Mouse (Mus musculus): ENCODE results near the gene Cep68. TPM values are rescaled to one million over a fixed set of nuclear protein-coding genes. Genes with fewer than 3 reads are reported as not detected.
A peak's percentile ranks its signal among the peaks of the same experiment; 100 is the strongest.
"Not testable (repeated sequence)": the region's sequence is repeated elsewhere in the genome, so short reads cannot be mapped to it uniquely, and the experiment has no call there.

Cep68 gene
- polyA plus RNA-seq, 1 experiment from 2014 or later = 24.9 TPM

DNA sequence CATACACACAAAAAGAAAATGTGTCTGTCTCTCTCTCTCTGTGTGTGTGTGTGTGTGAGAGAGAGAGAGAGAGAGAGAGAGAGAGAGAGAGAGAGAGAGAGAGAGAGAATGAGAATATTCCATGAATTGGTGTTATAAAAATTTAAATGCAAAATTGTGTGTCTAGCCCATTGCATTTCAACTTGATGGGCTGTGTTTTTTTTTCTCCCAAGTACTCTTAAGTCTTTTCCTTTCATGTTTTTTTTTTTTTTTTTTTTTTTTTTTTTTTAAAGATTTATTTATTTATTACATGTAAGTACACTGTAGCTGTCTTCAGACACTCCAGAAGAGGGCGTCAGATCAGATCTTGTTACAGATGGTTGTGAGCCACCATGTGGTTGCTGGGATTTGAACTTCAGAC lies 27.6 kb downstream of the Cep68 start:
- H3K27ac ChIP-seq (ENCODE audit: low read depth, low read length); H3K9me3 ChIP-seq (replicated peaks; ENCODE audit: control insufficient read depth, low read length); H3K27me3 ChIP-seq (replicated peaks; ENCODE audit: control insufficient read depth, insufficient read depth, low read length); H3K4me3 ChIP-seq (ENCODE audit: low read depth, low read length); ATAC-seq; H3K9ac ChIP-seq (ENCODE audit: low read length); DNase-seq (ENCODE audit: low spot score); H3K4me1 ChIP-seq (ENCODE audit: control insufficient read depth, insufficient read depth, low read length); H3K4me2 ChIP-seq (ENCODE audit: low read length): not testable (repeated sequence)
- peaks cover 79% of the 10 kb centered on the region for H3K36me3 ChIP-seq (ENCODE audit: control insufficient read depth, insufficient read depth, low read length)
- WGBS = 83% methylated on average over 1 of the region's 1 CpGs

DNA sequence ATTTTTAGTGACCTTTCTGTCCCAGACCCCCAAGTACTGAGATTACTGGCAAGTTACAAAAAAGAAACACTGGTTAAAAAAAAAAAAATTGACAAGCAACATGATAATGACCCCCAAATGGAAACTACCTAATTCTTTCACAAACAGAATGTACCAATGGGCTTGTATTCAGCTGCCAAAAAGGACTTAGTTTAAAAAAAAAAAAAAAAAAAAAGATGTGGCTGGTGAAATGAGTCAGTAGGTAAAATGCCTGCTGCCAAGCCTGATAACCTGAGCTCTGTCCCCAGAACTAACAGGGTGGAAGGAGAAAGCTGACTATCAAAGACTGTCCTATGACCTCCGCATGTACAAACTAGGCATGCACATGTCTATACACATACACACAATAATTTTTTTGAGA lies 32.0 kb downstream of the Cep68 start:
- 95% methylated on average over 1 of the region's 1 CpGs for WGBS
- no peaks in the 10 kb centered on the region for H3K27me3 ChIP-seq (replicated peaks; ENCODE audit: control insufficient read depth, insufficient read depth, low read length)

DNA sequence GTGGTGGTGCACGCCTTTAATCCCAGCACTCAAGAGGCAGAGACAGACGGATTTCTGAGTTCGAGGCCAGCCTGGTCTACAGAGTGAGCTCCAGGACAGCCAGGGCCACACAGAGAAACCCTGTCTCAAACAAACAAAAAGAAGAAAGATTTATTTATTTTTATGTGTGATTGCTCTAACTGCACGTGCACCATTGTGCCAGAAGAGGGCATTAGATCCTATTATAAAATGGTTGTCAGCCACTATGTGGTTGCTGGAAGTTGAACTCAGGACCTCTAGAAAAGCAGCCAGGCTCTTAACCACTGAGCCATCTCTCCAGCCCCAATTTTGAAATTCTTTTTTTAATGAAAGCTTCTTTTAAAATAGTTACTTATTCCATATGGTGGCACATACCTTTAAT lies 32.8 kb downstream of the Cep68 start:
- no peak overlapping the region for H3K4me2 ChIP-seq (ENCODE audit: low read length)
- no peaks in the 10 kb centered on the region for H3K9me3 ChIP-seq (replicated peaks; ENCODE audit: control insufficient read depth, low read length)
- H3K4me1 ChIP-seq (ENCODE audit: control insufficient read depth, insufficient read depth, low read length) = no peaks in the 10 kb centered on the region
- no peak for DNase-seq (ENCODE audit: low spot score)
- H3K36me3 ChIP-seq (ENCODE audit: control insufficient read depth, insufficient read depth, low read length) = peaks cover 49% of the 10 kb centered on the region
- ATAC-seq = no peak
- H3K27me3 ChIP-seq (replicated peaks; ENCODE audit: control insufficient read depth, insufficient read depth, low read length) = no peaks in the 10 kb centered on the region
- H3K27ac ChIP-seq (ENCODE audit: low read depth, low read length) = no peak overlapping the region
- WGBS = 84% methylated on average over 4 of the region's 4 CpGs
- no peak overlapping the region for H3K9ac ChIP-seq (ENCODE audit: low read length)
- H3K4me3 ChIP-seq (ENCODE audit: low read depth, low read length) = no peak overlapping the region

More for the DNA sequence above, 32.0 kb downstream of the Cep68 start:
- DNase-seq (ENCODE audit: low spot score) (no peak), ATAC-seq (no peak)
- Histone ChIP-seq H3K4me3 (ENCODE audit: low read depth, low read length) (no peak overlapping the region), H3K9ac (ENCODE audit: low read length) (no peak overlapping the region), H3K27ac (ENCODE audit: low read depth, low read length) (no peak overlapping the region), H3K4me2 (ENCODE audit: low read length) (no peak overlapping the region), H3K4me1 (ENCODE audit: control insufficient read depth, insufficient read depth, low read length) (no peaks in the 10 kb centered on the region), H3K9me3 (replicated peaks; ENCODE audit: control insufficient read depth, low read length) (no peaks in the 10 kb centered on the region), H3K36me3 (ENCODE audit: control insufficient read depth, insufficient read depth, low read length) (peaks cover 54% of the 10 kb centered on the region)

DNA sequence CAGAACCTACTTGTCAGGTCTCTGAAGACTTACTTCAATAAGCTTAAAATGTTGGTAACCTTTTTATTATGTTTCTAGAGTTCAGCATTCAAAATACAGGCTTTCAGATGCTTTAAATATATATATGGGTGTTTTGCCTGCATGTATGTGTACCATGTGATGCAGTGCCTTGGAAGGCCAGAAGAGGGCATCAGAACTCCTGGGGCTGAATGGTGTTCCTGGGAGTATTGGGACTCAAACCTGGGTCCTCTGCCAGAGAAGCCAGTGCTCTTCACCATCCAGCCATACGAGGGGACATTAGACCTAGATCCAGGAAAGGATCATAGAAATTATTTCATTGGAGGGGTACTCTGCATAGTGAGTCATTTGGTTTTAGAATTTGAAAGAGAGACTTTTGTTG lies 34.5 kb downstream of the Cep68 start:
- H3K4me3 ChIP-seq (ENCODE audit: low read depth, low read length) = no peak overlapping the region
- peaks cover 39% of the 10 kb centered on the region for H3K36me3 ChIP-seq (ENCODE audit: control insufficient read depth, insufficient read depth, low read length)
- H3K27me3 ChIP-seq (replicated peaks; ENCODE audit: control insufficient read depth, insufficient read depth, low read length) = no peaks in the 10 kb centered on the region
- ATAC-seq (no peak), DNase-seq (ENCODE audit: low spot score) (no peak)
- WGBS = 97% methylated on average over 1 of the region's 1 CpGs
- no peak overlapping the region for H3K27ac ChIP-seq (ENCODE audit: low read depth, low read length)
- H3K4me2 ChIP-seq (ENCODE audit: low read length) = no peak overlapping the region
- H3K4me1 ChIP-seq (ENCODE audit: control insufficient read depth, insufficient read depth, low read length) = no peaks in the 10 kb centered on the region
- H3K9ac ChIP-seq (ENCODE audit: low read length) = no peak overlapping the region
- H3K9me3 ChIP-seq (replicated peaks; ENCODE audit: control insufficient read depth, low read length) = no peaks in the 10 kb centered on the region

GRCm38 (mm10) chr11:20211838-20212237 lies 37.4 kb downstream of the Cep68 start:
- Histone ChIP-seq H3K27me3 (replicated peaks; ENCODE audit: control insufficient read depth, insufficient read depth, low read length) (no peaks in the 10 kb centered on the region), H3K9me3 (replicated peaks; ENCODE audit: control insufficient read depth, low read length) (no peaks in the 10 kb centered on the region), H3K27ac (ENCODE audit: low read depth, low read length) (no peak overlapping the region), H3K4me2 (ENCODE audit: low read length) (no peak overlapping the region), H3K4me1 (ENCODE audit: control insufficient read depth, insufficient read depth, low read length) (no peaks in the 10 kb centered on the region), H3K36me3 (ENCODE audit: control insufficient read depth, insufficient read depth, low read length) (peaks cover 17% of the 10 kb centered on the region), H3K4me3 (ENCODE audit: low read depth, low read length) (no peak overlapping the region), H3K9ac (ENCODE audit: low read length) (no peak overlapping the region)
- DNase-seq (ENCODE audit: low spot score) (no peak), ATAC-seq (no peak)
- WGBS = 88% methylated on average over 2 of the region's 2 CpGs

DNA sequence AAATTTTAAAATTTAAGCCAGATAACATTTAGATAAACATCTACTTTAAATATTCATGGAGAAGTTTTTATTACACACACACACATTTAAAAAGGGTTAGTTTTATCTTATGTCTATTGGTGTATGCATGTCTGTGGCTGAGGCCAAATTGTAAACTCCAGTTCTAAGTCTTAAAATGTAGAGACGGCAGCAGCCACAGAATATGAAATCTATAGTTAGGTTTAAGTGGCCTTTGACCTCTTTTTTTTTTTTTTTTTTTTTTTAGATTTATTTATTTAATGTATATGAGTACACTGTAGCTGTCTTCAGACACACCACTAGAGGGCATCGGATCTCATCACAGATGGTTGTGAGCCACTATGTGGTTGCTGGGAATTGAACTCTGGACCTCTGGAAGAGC lies 41.6 kb downstream of the Cep68 start:
- Histone ChIP-seq H3K9me3 (replicated peaks; ENCODE audit: control insufficient read depth, low read length) (no peaks in the 10 kb centered on the region), H3K27me3 (replicated peaks; ENCODE audit: control insufficient read depth, insufficient read depth, low read length) (no peaks in the 10 kb centered on the region), H3K4me1 (ENCODE audit: control insufficient read depth, insufficient read depth, low read length) (peaks cover 20% of the 10 kb centered on the region), H3K9ac (ENCODE audit: low read length) (no peak overlapping the region), H3K4me3 (ENCODE audit: low read depth, low read length) (no peak overlapping the region), H3K4me2 (ENCODE audit: low read length) (no peak overlapping the region), H3K27ac (ENCODE audit: low read depth, low read length) (no peak overlapping the region), H3K36me3 (ENCODE audit: control insufficient read depth, insufficient read depth, low read length) (0 out of 2 replicates have a peak, but pooled peaks cover 4% of the 10 kb centered on the region)
- no peak for DNase-seq (ENCODE audit: low spot score)
- 78% methylated on average over 2 of the region's 2 CpGs for WGBS
- ATAC-seq = no peak

DNA sequence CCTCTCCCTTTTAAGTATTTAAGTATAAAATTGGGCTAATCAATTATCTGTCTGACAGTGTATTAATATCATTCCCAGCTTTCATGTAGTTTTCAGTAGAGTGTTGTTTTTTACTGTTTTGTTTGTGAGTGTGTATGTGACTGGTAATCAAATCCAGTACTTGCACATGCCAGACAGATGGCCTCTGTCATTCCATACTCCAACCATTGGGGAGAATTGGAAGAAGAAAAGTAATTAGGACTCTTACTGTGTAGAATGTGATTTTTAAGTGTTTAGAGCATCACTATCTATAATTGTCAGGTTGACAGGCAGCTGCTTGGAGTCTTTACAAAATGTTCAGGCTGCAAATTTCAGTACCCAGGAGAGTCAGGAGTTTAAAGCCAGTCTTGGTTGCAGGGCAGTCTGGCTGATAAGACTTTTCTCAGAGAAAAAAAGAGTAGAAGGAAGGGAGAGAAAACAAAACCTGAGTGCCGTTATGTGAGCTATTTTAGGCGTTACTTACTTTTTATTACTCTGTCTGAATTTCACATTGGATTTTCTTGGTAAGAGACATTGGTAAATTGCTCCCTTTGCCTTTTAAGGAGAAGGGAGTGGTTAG lies 42.5 kb downstream of the Cep68 start:
- Histone ChIP-seq H3K4me2 (ENCODE audit: low read length) (no peak overlapping the region), H3K36me3 (ENCODE audit: control insufficient read depth, insufficient read depth, low read length) (0 out of 2 replicates have a peak, but pooled peaks cover 4% of the 10 kb centered on the region), H3K27ac (ENCODE audit: low read depth, low read length) (no peak overlapping the region), H3K27me3 (replicated peaks; ENCODE audit: control insufficient read depth, insufficient read depth, low read length) (no peaks in the 10 kb centered on the region), H3K9me3 (replicated peaks; ENCODE audit: control insufficient read depth, low read length) (no peaks in the 10 kb centered on the region), H3K4me1 (ENCODE audit: control insufficient read depth, insufficient read depth, low read length) (peaks cover 24% of the 10 kb centered on the region), H3K9ac (ENCODE audit: low read length) (no peak overlapping the region), H3K4me3 (ENCODE audit: low read depth, low read length) (no peak overlapping the region)
- DNase-seq (ENCODE audit: low spot score) = peak; percentile 56
- peak; percentile 40; the same call in 1 of the 2 replicates for ATAC-seq
- 70% methylated on average over 2 of the region's 2 CpGs for WGBS

- 92% methylated on average over 4 of the region's 4 CpGs for WGBS
These were observed 43.7 kb downstream of the Cep68 start for GRCm38 (mm10) chr11:20205538-20205937.

DNA sequence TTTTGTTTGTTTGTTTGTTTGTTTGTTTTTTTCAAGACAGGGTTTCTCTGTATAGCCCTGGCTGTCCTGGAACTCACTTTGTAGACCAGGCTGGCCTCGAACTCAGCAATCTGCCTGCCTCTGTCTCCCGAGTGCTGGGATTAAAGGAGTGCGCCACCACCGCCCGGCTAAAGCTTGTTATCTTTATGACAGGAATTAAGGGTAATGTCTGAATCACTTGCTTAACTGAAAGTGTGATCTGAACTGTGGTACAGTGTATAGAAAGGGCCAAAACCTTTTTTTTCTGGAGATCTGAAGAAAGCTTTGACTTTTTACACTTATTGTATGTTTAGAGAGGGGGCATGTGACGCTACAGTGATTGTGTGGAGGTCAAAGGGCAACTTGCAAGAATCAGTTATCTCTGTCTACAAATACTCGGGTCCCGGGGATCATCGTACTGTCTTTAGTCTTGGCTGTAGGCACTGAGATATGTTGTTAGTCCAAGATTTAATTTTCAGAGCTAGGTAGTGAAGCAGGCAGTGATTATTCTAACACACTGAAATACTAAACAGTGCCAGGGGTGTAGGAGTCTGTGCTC lies 44.3 kb downstream of the Cep68 start:
- Histone ChIP-seq H3K9ac (ENCODE audit: low read length) (no peak overlapping the region), H3K4me1 (ENCODE audit: control insufficient read depth, insufficient read depth, low read length) (peaks cover 24% of the 10 kb centered on the region), H3K36me3 (ENCODE audit: control insufficient read depth, insufficient read depth, low read length) (0 out of 2 replicates have a peak, but pooled peaks cover 4% of the 10 kb centered on the region), H3K4me2 (ENCODE audit: low read length) (no peak overlapping the region), H3K27ac (ENCODE audit: low read depth, low read length) (no peak overlapping the region), H3K9me3 (replicated peaks; ENCODE audit: control insufficient read depth, low read length) (no peaks in the 10 kb centered on the region), H3K4me3 (ENCODE audit: low read depth, low read length) (no peak overlapping the region), H3K27me3 (replicated peaks; ENCODE audit: control insufficient read depth, insufficient read depth, low read length) (no peaks in the 10 kb centered on the region)
- 92% methylated on average over 9 of the region's 9 CpGs for WGBS
- no peak for ATAC-seq
- no peak for DNase-seq (ENCODE audit: low spot score)

More at GRCm38 (mm10) chr11:20205538-20205937, 43.7 kb downstream of the Cep68 start:
- Histone ChIP-seq H3K36me3 (ENCODE audit: control insufficient read depth, insufficient read depth, low read length) (0 out of 2 replicates have a peak, but pooled peaks cover 4% of the 10 kb centered on the region), H3K27ac (ENCODE audit: low read depth, low read length) (no peak overlapping the region), H3K4me1 (ENCODE audit: control insufficient read depth, insufficient read depth, low read length) (peaks cover 24% of the 10 kb centered on the region), H3K9ac (ENCODE audit: low read length) (no peak overlapping the region), H3K9me3 (replicated peaks; ENCODE audit: control insufficient read depth, low read length) (no peaks in the 10 kb centered on the region), H3K27me3 (replicated peaks; ENCODE audit: control insufficient read depth, insufficient read depth, low read length) (no peaks in the 10 kb centered on the region), H3K4me2 (ENCODE audit: low read length) (no peak overlapping the region), H3K4me3 (ENCODE audit: low read depth, low read length) (no peak overlapping the region)
- ATAC-seq (no peak), DNase-seq (ENCODE audit: low spot score) (no peak)
